26 mouse cellular contexts compared by ENCODE assay signal in genomic region chr7:141690040-141690439, GRCm38 (mm10). TPM values are rescaled to one million over a fixed set of nuclear protein-coding genes. Genes with fewer than 3 reads are reported as not detected.
DNase-seq lines count a peak whose midpoint lies in the region; ATAC-seq and TF ChIP-seq lines count a peak whose summit lies in the region.
"Had no signal": no experiment of that assay in that cellular context is flagged by ENCODE, and none has a peak within 500 bp of the region (broad histone marks: within the 10 kb centered on the region; RNA-seq: fewer than 3 reads in every experiment).

Gene Muc2, plus strand, starts transcription at chr7:141690340.

- H3K27me3 ChIP-seq in midbrain, embryonic 10.5 days (ENCODE audit: low read depth, poor library complexity, severe bottlenecking) = peaks cover 15% of the 10 kb centered on the region; the same call in 1 of the 2 replicates
- no peaks in the 10 kb centered on the region for H3K27me3 ChIP-seq in midbrain, embryonic 11.5 days (ENCODE audit: control insufficient read depth, insufficient read depth, low read length)
- peaks cover 18% of the 10 kb centered on the region for H3K27me3 ChIP-seq in intestine, embryonic 16.5 days (replicated peaks; ENCODE audit: control insufficient read depth, insufficient read depth, low read length)
- no peaks in the 10 kb centered on the region for H3K27me3 ChIP-seq in stomach, postnatal 0 days (ENCODE audit: control insufficient read depth, insufficient read depth, low read length)
- H3K27me3 ChIP-seq: embryonic facial prominence, embryonic 15.5 days had no signal

- no peak within 1 kb of the TSS for H3K4me3 ChIP-seq in midbrain, embryonic 10.5 days
- H3K4me3 ChIP-seq in midbrain, embryonic 11.5 days (ENCODE audit: low read depth, low read length) = no peak within 1 kb of the TSS
- no peak within 1 kb of the TSS for H3K4me3 ChIP-seq in intestine, embryonic 16.5 days (ENCODE audit: low read length)
- no peak within 1 kb of the TSS for H3K4me3 ChIP-seq in stomach, postnatal 0 days (ENCODE audit: low read depth, low read length)
- H3K4me3 ChIP-seq: embryonic facial prominence, embryonic 13.5 days; embryonic facial prominence, embryonic 15.5 days; erythroblast, embryonic 14.5 days; forebrain, embryonic 10.5 days; forebrain, embryonic 12.5 days had no signal

- peaks cover 30% of the 10 kb centered on the region for H3K4me1 ChIP-seq in midbrain, embryonic 10.5 days
- no peaks in the 10 kb centered on the region for H3K4me1 ChIP-seq in midbrain, embryonic 11.5 days (ENCODE audit: control insufficient read depth, insufficient read depth, low read length)
- H3K4me1 ChIP-seq in intestine, embryonic 16.5 days (ENCODE audit: control insufficient read depth, insufficient read depth, low read length) = no peaks in the 10 kb centered on the region
- H3K4me1 ChIP-seq in stomach, postnatal 0 days (replicated peaks; ENCODE audit: control insufficient read depth, insufficient read depth) = no peaks in the 10 kb centered on the region
- H3K4me1 ChIP-seq: embryonic facial prominence, embryonic 15.5 days had no signal

- peak within 1 kb of the TSS; percentile 17; the same call in 1 of the 2 replicates for H3K27ac ChIP-seq in midbrain, embryonic 10.5 days (replicated peaks)
- no peak within 1 kb of the TSS for H3K27ac ChIP-seq in midbrain, embryonic 11.5 days (ENCODE audit: low read depth, low read length)
- no peak within 1 kb of the TSS for H3K27ac ChIP-seq in intestine, embryonic 16.5 days (ENCODE audit: low read length)
- no peak within 1 kb of the TSS for H3K27ac ChIP-seq in stomach, postnatal 0 days (replicated peaks)
- H3K27ac ChIP-seq: embryonic facial prominence, embryonic 13.5 days; embryonic facial prominence, embryonic 15.5 days; forebrain, embryonic 10.5 days; forebrain, embryonic 12.5 days had no signal

- H3K9ac ChIP-seq in midbrain, embryonic 11.5 days (ENCODE audit: low read length) = no peak within 1 kb of the TSS
- H3K9ac ChIP-seq in intestine, embryonic 16.5 days (ENCODE audit: low read depth, low read length) = no peak within 1 kb of the TSS
- H3K9ac ChIP-seq in stomach, postnatal 0 days (ENCODE audit: low read length) = no peak within 1 kb of the TSS
- H3K9ac ChIP-seq: embryonic facial prominence, embryonic 13.5 days; embryonic facial prominence, embryonic 15.5 days; forebrain, embryonic 12.5 days had no signal

- ATAC-seq in midbrain, embryonic 11.5 days (ENCODE audit: low FRiP score) = no peak
- ATAC-seq in intestine, embryonic 16.5 days = 0 out of 2 replicates have a peak, but pooled peaks have one; percentile 26
- no peak for ATAC-seq in stomach, postnatal 0 days (ENCODE audit: low FRiP score, low TSS enrichment)
- no peak for ATAC-seq in granulocyte monocyte progenitor cell, adult 5-6 weeks (replicated peaks; ENCODE audit: poor library complexity, severe bottlenecking)
- ATAC-seq: forebrain, embryonic 14.5 days had no signal

- no peak for TF ChIP-seq EP300 in stomach, postnatal 0 days (optimal IDR thresholded peaks at IDR 0.05)

- H3K36me3 ChIP-seq in midbrain, embryonic 10.5 days = no peaks in the 10 kb centered on the region
- H3K36me3 ChIP-seq in midbrain, embryonic 11.5 days (ENCODE audit: control insufficient read depth, insufficient read depth, low read length) = no peaks in the 10 kb centered on the region
- H3K36me3 ChIP-seq in intestine, embryonic 16.5 days (ENCODE audit: control insufficient read depth, insufficient read depth, low read length) = no peaks in the 10 kb centered on the region
- H3K36me3 ChIP-seq in stomach, postnatal 0 days (ENCODE audit: control insufficient read depth, insufficient read depth, low read length) = no peaks in the 10 kb centered on the region
- H3K36me3 ChIP-seq: embryonic facial prominence, embryonic 13.5 days; embryonic facial prominence, embryonic 15.5 days; forebrain, embryonic 10.5 days; forebrain, embryonic 12.5 days had no signal

- H3K4me2 ChIP-seq in midbrain, embryonic 11.5 days = no peak within 1 kb of the TSS
- no peak within 1 kb of the TSS for H3K4me2 ChIP-seq in intestine, embryonic 16.5 days (ENCODE audit: low read depth, low read length)
- H3K4me2 ChIP-seq in stomach, postnatal 0 days (replicated peaks; ENCODE audit: low read depth) = no peak within 1 kb of the TSS
- H3K4me2 ChIP-seq: embryonic facial prominence, embryonic 13.5 days; embryonic facial prominence, embryonic 15.5 days; forebrain, embryonic 12.5 days had no signal

- no peaks in the 10 kb centered on the region for H3K9me3 ChIP-seq in midbrain, embryonic 10.5 days (replicated peaks)
- H3K9me3 ChIP-seq in midbrain, embryonic 11.5 days (ENCODE audit: control insufficient read depth, low read length) = no peaks in the 10 kb centered on the region
- H3K9me3 ChIP-seq in intestine, embryonic 16.5 days (ENCODE audit: control insufficient read depth, low read length) = no peaks in the 10 kb centered on the region
- H3K9me3 ChIP-seq in stomach, postnatal 0 days (ENCODE audit: control insufficient read depth, low read length) = no peaks in the 10 kb centered on the region
- H3K9me3 ChIP-seq: embryonic facial prominence, embryonic 13.5 days; embryonic facial prominence, embryonic 15.5 days; forebrain, embryonic 10.5 days; forebrain, embryonic 12.5 days had no signal

- no peak for TF ChIP-seq CTCF in stomach, postnatal 0 days (IDR thresholded peaks at IDR 0.05; ENCODE audit: low read depth)

- 93% methylated on average over 8 of the region's 8 CpGs for WGBS in midbrain, embryonic 10.5 days
- WGBS in midbrain, embryonic 11.5 days = 91% methylated on average over 8 of the region's 8 CpGs
- WGBS in intestine, embryonic 16.5 days = 70% methylated on average over 8 of the region's 8 CpGs
- WGBS in large intestine, adult 2 months = 37% methylated on average over 8 of the region's 8 CpGs
- WGBS in stomach, postnatal 0 days = 57% methylated on average over 8 of the region's 8 CpGs

- no peak for DNase-seq in midbrain, embryonic 10.5 days (ENCODE audit: low spot score)
- DNase-seq in midbrain, embryonic 11.5 days (ENCODE audit: low spot score, missing footprints) = no peak
- no peak for DNase-seq in large intestine, adult 2 months (ENCODE audit: low read depth, low spot score)
- no peak for DNase-seq in stomach, postnatal 0 days (ENCODE audit: low spot score)
- DNase-seq in testis, postnatal 14 days (ENCODE audit: low spot score) = no peak
- DNase-seq: adrenal gland, adult 2 months; adrenal gland, postnatal 10 days; adrenal gland, postnatal 25 days; cerebellum, adult 11 months; cerebellum, adult 18-20 months; cerebellum, adult 8-10 months; cerebellum, adult 9-11 months; cerebellum, postnatal 14 days; cerebellum, postnatal 36 days; embryo, embryonic 11 days had no signal

RNA-seq across cellular contexts. Expression of gene Muc2, which starts in this region (rescaled TPM):
- polyA plus RNA-seq in midbrain, embryonic 10.5 days (2016; fragmentation: Nextera tagmentation; extraction: Ambion mirVana) = 0.21 TPM in 2 replicates
- not detected in 2 replicates for polyA plus RNA-seq in midbrain, embryonic 11.5 days (2014; fragmentation: Nextera tagmentation; extraction: Ambion mirVana)
- polyA plus RNA-seq in intestine, embryonic 16.5 days (2015; fragmentation: Nextera tagmentation; extraction: Ambion mirVana) = 22.1 and 28.5 TPM in 2 replicates
- polyA plus RNA-seq in large intestine, adult 2 months (2012; rRNA removed) = 2,371 and 2,442 TPM in 2 replicates
- 0.23 and 0.40 TPM in 2 replicates for polyA plus RNA-seq in stomach, postnatal 0 days (2015; fragmentation: Nextera tagmentation; extraction: Ambion mirVana)
- total RNA-seq in granulocyte monocyte progenitor cell, adult 5-6 weeks (2014; fragmentation: Nextera tagmentation) = not detected in 2 replicates
- not detected in 2 replicates for total RNA-seq in granulocyte monocyte progenitor cell, adult 5-6 weeks (2017)
- total RNA-seq: common myeloid progenitor, adult 5-6 weeks; MEL had no signal
- polyA plus RNA-seq: embryonic facial prominence, embryonic 11.5 days; forebrain, embryonic 10.5 days; forebrain, embryonic 14.5 days had no signal

Comparison
In these comparisons a context has a peak if more than half of its experiments do, and no peak if none do; other contexts are left out.
1. RNA of gene Muc2 (polyA plus RNA-seq): 2,371 to 2,442 TPM in large intestine, adult 2 months; 22.1 to 28.5 TPM in intestine, embryonic 16.5 days, 0.23 to 0.40 TPM in stomach, postnatal 0 days, 0.21 TPM in midbrain, embryonic 10.5 days and not detected in midbrain, embryonic 11.5 days; every median in the first group is over 10 times any median in the second.